Mouse (Mus musculus): ENCODE measurements around the gene Ubl7. TPM values are rescaled to one million over a fixed set of nuclear protein-coding genes. Genes with fewer than 3 reads are reported as not detected.
"Not testable (repeated sequence)": the region's sequence is repeated elsewhere in the genome, so short reads cannot be mapped to it uniquely, and the experiment has no call there.

The Ubl7 gene
- polyA plus RNA-seq, 1 experiment from 2014 or later: 181 TPM

DNA sequence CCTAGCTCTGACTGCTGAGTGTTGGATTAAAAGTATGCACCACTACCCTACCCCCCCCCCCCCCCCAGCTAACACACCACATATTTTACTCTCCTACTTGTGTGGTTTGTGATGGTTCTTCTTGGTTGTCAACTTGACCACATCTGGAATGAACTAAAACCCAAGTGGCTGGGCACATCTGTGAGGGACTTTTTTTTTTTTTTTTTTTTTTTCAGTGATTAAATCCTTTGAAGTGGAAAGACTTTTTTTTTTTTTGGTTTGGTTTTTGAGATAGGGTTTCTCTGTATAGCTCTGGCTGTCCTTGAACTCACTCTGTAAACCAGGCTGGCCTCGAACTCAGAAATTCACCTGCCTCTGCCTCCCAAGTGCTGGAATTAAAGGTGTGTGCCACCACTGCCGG lies 29.0 kb upstream of the Ubl7 start:
- H3K4me1 ChIP-seq; H3K36me3 ChIP-seq (replicated peaks); H3K9ac ChIP-seq; ATAC-seq (replicated peaks); H3K4me2 ChIP-seq; H3K9me3 ChIP-seq; H3K27me3 ChIP-seq (replicated peaks); H3K27ac ChIP-seq; H3K4me3 ChIP-seq: not testable (repeated sequence)
- WGBS: 94% methylated on average over 2 of the region's 2 CpGs

- no peak for ATAC-seq (replicated peaks)
Observed at GRCm38 (mm10) chr9:57883413-57883812, 27.4 kb upstream of the Ubl7 start.

DNA sequence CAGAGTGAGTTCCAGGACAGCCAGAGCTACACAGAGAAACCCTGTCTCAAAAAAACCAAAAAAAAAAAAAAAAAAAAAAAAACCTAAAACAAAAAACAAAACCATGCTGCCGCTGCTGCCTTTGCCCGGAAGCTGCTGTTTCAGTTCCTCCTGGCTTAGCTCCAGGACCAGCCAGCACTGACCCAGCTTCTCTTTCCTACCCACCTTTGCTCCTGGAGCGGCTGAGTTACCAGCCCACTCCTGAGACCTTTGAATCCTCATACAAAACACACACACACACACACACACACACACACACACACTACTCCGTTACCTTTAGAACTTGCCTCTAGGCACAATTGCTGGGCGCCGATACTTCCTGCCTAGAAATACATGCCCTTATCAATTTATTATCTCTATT lies 22.7 kb upstream of the Ubl7 start:
- no peaks in the 10 kb centered on the region for H3K4me1 ChIP-seq
- no peak overlapping the region for H3K4me3 ChIP-seq
- H3K27ac ChIP-seq: no peak overlapping the region
- no peak overlapping the region for H3K4me2 ChIP-seq
- 77% methylated on average over 6 of the region's 6 CpGs for WGBS
- no peak overlapping the region for H3K9ac ChIP-seq
- no peaks in the 10 kb centered on the region for H3K36me3 ChIP-seq (replicated peaks)
- no peaks in the 10 kb centered on the region for H3K27me3 ChIP-seq (replicated peaks)
- ATAC-seq (replicated peaks): no peak
- H3K9me3 ChIP-seq: no peaks in the 10 kb centered on the region

More at GRCm38 (mm10) chr9:57883413-57883812, 27.4 kb upstream of the Ubl7 start:
- Histone ChIP-seq H3K27ac (no peak overlapping the region), H3K9me3 (no peaks in the 10 kb centered on the region), H3K4me1 (no peaks in the 10 kb centered on the region), H3K4me2 (no peak overlapping the region), H3K9ac (no peak overlapping the region), H3K27me3 (replicated peaks) (no peaks in the 10 kb centered on the region), H3K4me3 (no peak overlapping the region), H3K36me3 (replicated peaks) (no peaks in the 10 kb centered on the region)
- 30% methylated on average over 1 of the region's 1 CpGs for WGBS

- Histone ChIP-seq H3K4me3 (no peak overlapping the region), H3K4me2 (no peak overlapping the region), H3K9ac (no peak overlapping the region), H3K27me3 (replicated peaks) (no peaks in the 10 kb centered on the region), H3K9me3 (no peaks in the 10 kb centered on the region), H3K4me1 (peaks cover 17% of the 10 kb centered on the region), H3K36me3 (replicated peaks) (no peaks in the 10 kb centered on the region), H3K27ac (peak overlapping the region; percentile 73)
- ATAC-seq (replicated peaks): no peak
- WGBS: 60% methylated on average over 10 of the region's 10 CpGs
Observed at GRCm38 (mm10) chr9:57900478-57900877, 10.3 kb upstream of the Ubl7 start.

- H3K27me3 ChIP-seq (replicated peaks): no peaks in the 10 kb centered on the region
- H3K4me2 ChIP-seq: peak overlapping the region; percentile 35
- 13% methylated on average over 9 of the region's 9 CpGs for WGBS
- ATAC-seq (replicated peaks): no peak
- H3K9me3 ChIP-seq: no peaks in the 10 kb centered on the region
- peak overlapping the region; percentile 73 for H3K27ac ChIP-seq
- no peak overlapping the region for H3K4me3 ChIP-seq
- H3K4me1 ChIP-seq: peaks cover 17% of the 10 kb centered on the region
- H3K9ac ChIP-seq: 0 out of 2 replicates have a peak overlapping the region, but pooled peaks have one; percentile 19
- H3K36me3 ChIP-seq (replicated peaks): no peaks in the 10 kb centered on the region
Observed at GRCm38 (mm10) chr9:57901197-57901596, 9.6 kb upstream of the Ubl7 start.

DNA sequence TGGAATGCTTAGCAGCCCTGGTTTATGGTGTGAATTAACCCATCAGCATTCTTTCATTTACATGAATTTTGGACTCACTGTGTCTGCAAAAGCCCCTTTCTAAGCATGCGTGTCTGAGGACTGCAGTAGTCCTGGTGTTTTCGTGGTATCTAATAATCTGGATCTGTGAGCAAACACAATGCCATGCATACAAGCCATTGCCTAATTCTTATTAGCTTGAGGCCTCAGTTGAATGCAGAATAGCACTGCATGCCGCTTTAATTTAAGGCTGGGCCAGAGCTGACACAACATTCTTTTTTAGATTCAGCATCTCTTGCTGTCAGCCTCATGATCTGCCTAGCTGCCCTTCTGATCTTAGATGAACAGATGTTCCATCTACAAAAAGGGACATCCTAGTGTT lies 9.2 kb upstream of the Ubl7 start:
- no peaks in the 10 kb centered on the region for H3K36me3 ChIP-seq (replicated peaks)
- peak overlapping the region; percentile 35 for H3K4me2 ChIP-seq
- no peak overlapping the region for H3K4me3 ChIP-seq
- peak overlapping the region; percentile 73 for H3K27ac ChIP-seq
- no peak for ATAC-seq (replicated peaks)
- WGBS: 30% methylated on average over 3 of the region's 3 CpGs
- no peaks in the 10 kb centered on the region for H3K27me3 ChIP-seq (replicated peaks)
- no peaks in the 10 kb centered on the region for H3K9me3 ChIP-seq
- H3K9ac ChIP-seq: no peak overlapping the region
- peaks cover 17% of the 10 kb centered on the region for H3K4me1 ChIP-seq

DNA sequence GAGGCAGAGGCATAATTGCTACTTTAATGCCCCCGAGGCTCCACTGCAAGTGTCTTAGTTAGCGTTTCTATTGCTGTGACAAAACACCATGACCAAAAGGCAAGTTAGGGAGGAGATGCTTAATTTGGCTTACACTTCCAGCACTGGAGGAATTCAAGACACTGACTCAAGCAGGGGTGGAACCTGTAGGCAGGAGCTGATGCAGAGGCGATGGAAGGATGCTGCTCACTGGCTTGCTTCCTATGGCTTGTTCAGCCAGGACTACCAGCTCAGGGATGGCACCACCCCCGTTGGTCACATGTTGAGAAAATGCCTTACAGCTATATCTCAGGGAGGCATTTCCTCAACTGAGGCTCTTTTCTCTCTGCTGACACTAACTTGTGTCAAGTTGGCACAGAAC lies 8.6 kb upstream of the Ubl7 start:
- Histone ChIP-seq H3K4me3 (no peak overlapping the region), H3K9ac (no peak overlapping the region)

DNA sequence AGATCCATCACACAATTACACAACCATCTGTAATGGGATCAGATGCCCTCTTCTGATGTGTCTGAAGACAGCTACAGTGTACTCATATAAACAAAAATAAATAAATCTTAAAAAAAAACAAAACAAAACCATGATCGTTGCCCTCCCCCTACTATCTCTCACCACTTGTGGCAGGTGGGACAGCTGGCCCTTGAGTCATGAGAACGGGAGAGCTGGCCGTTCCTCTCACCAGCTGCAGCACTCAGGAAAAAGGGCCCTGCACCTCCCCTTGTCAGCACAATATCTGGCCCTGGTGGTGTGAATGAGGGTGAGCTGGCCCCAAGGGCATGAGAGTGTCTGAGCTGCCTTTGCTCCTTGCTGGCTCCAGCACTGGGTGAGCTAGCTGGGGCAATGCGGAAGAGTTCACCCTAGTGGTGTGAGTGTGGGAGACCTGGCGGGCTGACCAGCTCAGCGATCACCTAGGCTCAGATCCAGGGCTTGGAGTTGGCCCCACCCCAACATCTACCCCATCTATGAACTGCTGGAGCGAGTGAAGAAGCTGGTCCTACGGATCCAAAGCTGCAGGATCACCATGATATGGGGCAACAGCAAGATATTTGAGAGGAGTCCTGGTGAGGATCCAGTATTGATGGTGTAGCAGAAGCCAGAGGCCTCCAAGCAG lies 7.1 kb upstream of the Ubl7 start:
- Histone ChIP-seq H3K27ac (no peak overlapping the region), H3K27me3 (replicated peaks) (no peaks in the 10 kb centered on the region), H3K9me3 (no peaks in the 10 kb centered on the region), H3K36me3 (replicated peaks) (no peaks in the 10 kb centered on the region), H3K4me3 (no peak overlapping the region), H3K4me2 (no peak overlapping the region), H3K4me1 (peaks cover 17% of the 10 kb centered on the region), H3K9ac (no peak overlapping the region)
- ATAC-seq (replicated peaks): no peak
- WGBS: 79% methylated on average over 8 of the region's 8 CpGs

More for the DNA sequence above, 8.6 kb upstream of the Ubl7 start:
- Histone ChIP-seq H3K4me1 (peaks cover 17% of the 10 kb centered on the region), H3K27ac (peak overlapping the region; percentile 73), H3K4me2 (no peak overlapping the region), H3K9me3 (no peaks in the 10 kb centered on the region), H3K36me3 (replicated peaks) (no peaks in the 10 kb centered on the region), H3K27me3 (replicated peaks) (no peaks in the 10 kb centered on the region)
- 59% methylated on average over 4 of the region's 4 CpGs for WGBS
- ATAC-seq (replicated peaks): no peak

DNA sequence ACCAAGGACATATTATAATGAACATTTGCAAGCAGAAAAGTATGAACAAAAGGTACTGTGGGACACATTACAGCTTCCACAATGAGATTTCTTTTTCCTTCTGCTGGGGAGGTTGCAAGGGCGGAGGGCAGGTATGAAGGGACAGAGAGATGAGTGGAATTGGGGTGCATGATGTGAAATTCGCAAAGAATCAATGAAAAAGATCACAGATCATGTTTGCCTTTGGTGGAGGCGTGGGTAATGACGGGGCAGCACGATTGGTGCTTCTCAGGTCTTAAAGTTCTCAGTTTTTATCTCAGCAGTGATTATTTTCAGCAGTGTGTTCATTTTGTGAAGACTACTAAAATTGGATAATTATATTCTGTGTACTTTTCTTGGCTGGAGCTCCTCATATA lies 6.5 kb upstream of the Ubl7 start:
- no peak overlapping the region for H3K27ac ChIP-seq
- H3K9ac ChIP-seq: no peak overlapping the region
- no peak overlapping the region for H3K4me2 ChIP-seq
- H3K4me3 ChIP-seq: no peak overlapping the region
- no peaks in the 10 kb centered on the region for H3K9me3 ChIP-seq
- 83% methylated on average over 5 of the region's 5 CpGs for WGBS
- H3K27me3 ChIP-seq (replicated peaks): no peaks in the 10 kb centered on the region
- ATAC-seq (replicated peaks): no peak
- H3K4me1 ChIP-seq: peaks cover 17% of the 10 kb centered on the region
- no peaks in the 10 kb centered on the region for H3K36me3 ChIP-seq (replicated peaks)

DNA sequence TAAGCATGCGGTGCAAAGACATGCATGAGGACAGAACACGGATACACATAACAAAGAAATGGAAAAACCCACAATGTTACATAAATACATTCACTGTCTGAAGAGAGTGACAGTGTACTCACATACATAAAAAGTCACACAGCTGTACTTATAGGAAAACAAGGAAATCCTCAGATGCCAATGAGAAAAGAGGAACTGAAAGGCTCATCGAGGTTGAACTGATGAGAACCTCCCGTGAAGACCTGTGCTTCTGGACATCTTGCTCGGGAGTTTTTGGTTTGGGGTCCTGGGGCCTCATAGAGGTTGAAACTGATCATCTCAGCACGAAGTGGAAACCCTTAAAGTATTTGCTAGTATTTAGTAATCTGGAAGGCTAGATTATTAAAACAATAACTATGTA lies 3.6 kb upstream of the Ubl7 start:
- peaks cover 13% of the 10 kb centered on the region for H3K4me1 ChIP-seq
- no peak for ATAC-seq (replicated peaks)
- no peaks in the 10 kb centered on the region for H3K27me3 ChIP-seq (replicated peaks)
- WGBS: 85% methylated on average over 6 of the region's 6 CpGs
- no peak overlapping the region for H3K9ac ChIP-seq
- no peak overlapping the region for H3K4me2 ChIP-seq
- H3K27ac ChIP-seq: no peak overlapping the region
- no peak overlapping the region for H3K4me3 ChIP-seq
- H3K36me3 ChIP-seq (replicated peaks): no peaks in the 10 kb centered on the region
- no peaks in the 10 kb centered on the region for H3K9me3 ChIP-seq

DNA sequence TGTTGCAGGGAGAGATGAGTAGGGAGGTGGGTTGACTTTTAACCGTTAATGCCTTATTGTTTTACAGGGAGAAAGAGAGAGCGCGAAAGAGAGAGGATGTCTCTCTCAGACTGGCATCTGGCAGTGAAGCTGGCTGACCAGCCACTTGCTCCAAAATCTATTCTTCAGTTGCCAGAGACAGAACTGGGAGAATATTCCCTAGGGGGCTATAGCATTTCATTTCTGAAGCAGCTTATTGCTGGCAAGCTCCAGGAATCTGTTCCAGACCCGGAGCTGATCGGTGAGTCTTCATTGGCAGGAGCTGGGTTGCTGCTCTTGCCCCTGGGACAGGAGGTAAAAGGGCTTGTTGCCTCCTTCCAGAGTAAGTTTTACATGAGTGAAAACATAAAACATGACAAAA lies 1.8 kb downstream of the Ubl7 start:
- Histone ChIP-seq H3K36me3 (replicated peaks) (0 out of 2 replicates have a peak, but pooled peaks cover 11% of the 10 kb centered on the region), H3K9me3 (no peaks in the 10 kb centered on the region), H3K9ac (no peak overlapping the region), H3K4me3 (no peak overlapping the region), H3K4me2 (no peak overlapping the region), H3K27me3 (replicated peaks) (no peaks in the 10 kb centered on the region), H3K4me1 (peaks cover 13% of the 10 kb centered on the region), H3K27ac (no peak overlapping the region)
- WGBS: 89% methylated on average over 5 of the region's 5 CpGs
- ATAC-seq (replicated peaks): no peak

- ATAC-seq (replicated peaks): no peak
- Histone ChIP-seq H3K9me3 (no peaks in the 10 kb centered on the region), H3K9ac (no peak overlapping the region), H3K4me3 (no peak overlapping the region), H3K4me1 (no peaks in the 10 kb centered on the region), H3K27me3 (replicated peaks) (no peaks in the 10 kb centered on the region), H3K4me2 (no peak overlapping the region), H3K27ac (no peak overlapping the region), H3K36me3 (replicated peaks) (peaks cover 59% of the 10 kb centered on the region)
- 94% methylated on average over 9 of the region's 9 CpGs for WGBS
Observed at GRCm38 (mm10) chr9:57921491-57922060, 10.8 kb downstream of the Ubl7 start.

GRCm38 (mm10) chr9:57922381-57922780 lies 11.6 kb downstream of the Ubl7 start:
- H3K4me2 ChIP-seq: no peak overlapping the region
- peaks cover 65% of the 10 kb centered on the region for H3K36me3 ChIP-seq (replicated peaks)
- ATAC-seq (replicated peaks): no peak
- H3K9ac ChIP-seq: no peak overlapping the region
- no peaks in the 10 kb centered on the region for H3K9me3 ChIP-seq
- no peaks in the 10 kb centered on the region for H3K4me1 ChIP-seq
- 98% methylated on average over 5 of the region's 5 CpGs for WGBS
- no peak overlapping the region for H3K4me3 ChIP-seq
- H3K27ac ChIP-seq: no peak overlapping the region
- no peaks in the 10 kb centered on the region for H3K27me3 ChIP-seq (replicated peaks)

Data from midbrain, embryonic 15.5 days (tissue).